Mouse (Mus musculus): Measurements from ENCODE around the gene Capza2. TPM values are rescaled to one million over a fixed set of nuclear protein-coding genes. Genes with fewer than 3 reads are reported as not detected.
"Not testable (repeated sequence)": the region's sequence is repeated elsewhere in the genome, so short reads cannot be mapped to it uniquely, and the experiment has no call there.

Gene Capza2
- polyA plus RNA-seq, 1 experiment from 2014 or later = 238 TPM

DNA sequence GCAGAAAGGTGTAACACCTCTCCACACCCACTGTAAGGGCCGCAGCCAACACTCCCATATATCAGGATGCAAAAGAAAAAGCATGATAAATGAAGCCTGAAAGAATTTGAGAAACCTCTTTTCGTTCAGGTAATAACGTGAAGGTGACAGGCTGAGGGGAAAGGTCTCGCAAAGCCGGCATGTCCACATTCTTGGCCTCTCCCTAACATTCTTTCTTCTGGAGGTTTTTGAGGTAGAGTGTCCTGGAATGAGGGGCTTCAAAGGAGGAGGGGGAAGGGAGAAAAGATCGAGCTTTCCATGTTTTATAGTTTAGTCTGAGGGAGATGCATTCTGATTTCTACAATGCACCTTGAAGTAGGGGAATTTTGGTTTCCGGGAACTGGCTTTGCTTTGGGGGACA lies 56.6 kb downstream of the Capza2 start, which contains the start of gene St7:
TSS of gene St7 (plus strand) at position 287 of the 400 bp plus-strand sequence.
- no peak for ATAC-seq (ENCODE audit: low FRiP score, low TSS enrichment)
- Histone ChIP-seq H3K4me2 (replicated peaks; ENCODE audit: low read depth, low read length) (peak within 1 kb of the TSS; percentile 76), H3K36me3 (ENCODE audit: control insufficient read depth, insufficient read depth, low read length) (no peaks in the 10 kb centered on the region), H3K4me1 (ENCODE audit: control insufficient read depth, insufficient read depth, low read length) (0 out of 2 replicates have a peak, but pooled peaks cover 4% of the 10 kb centered on the region), H3K27me3 (ENCODE audit: control insufficient read depth, insufficient read depth, low read length) (no peaks in the 10 kb centered on the region), H3K27ac (ENCODE audit: low read depth, low read length) (peak within 1 kb of the TSS; percentile 79), H3K4me3 (ENCODE audit: low read length) (peak within 1 kb of the TSS; percentile 77), H3K9me3 (ENCODE audit: control insufficient read depth, low read length) (no peaks in the 10 kb centered on the region), H3K9ac (ENCODE audit: low read depth, low read length) (peak within 1 kb of the TSS; percentile 82)
- 56% methylated on average over 7 of the region's 7 CpGs for WGBS

DNA sequence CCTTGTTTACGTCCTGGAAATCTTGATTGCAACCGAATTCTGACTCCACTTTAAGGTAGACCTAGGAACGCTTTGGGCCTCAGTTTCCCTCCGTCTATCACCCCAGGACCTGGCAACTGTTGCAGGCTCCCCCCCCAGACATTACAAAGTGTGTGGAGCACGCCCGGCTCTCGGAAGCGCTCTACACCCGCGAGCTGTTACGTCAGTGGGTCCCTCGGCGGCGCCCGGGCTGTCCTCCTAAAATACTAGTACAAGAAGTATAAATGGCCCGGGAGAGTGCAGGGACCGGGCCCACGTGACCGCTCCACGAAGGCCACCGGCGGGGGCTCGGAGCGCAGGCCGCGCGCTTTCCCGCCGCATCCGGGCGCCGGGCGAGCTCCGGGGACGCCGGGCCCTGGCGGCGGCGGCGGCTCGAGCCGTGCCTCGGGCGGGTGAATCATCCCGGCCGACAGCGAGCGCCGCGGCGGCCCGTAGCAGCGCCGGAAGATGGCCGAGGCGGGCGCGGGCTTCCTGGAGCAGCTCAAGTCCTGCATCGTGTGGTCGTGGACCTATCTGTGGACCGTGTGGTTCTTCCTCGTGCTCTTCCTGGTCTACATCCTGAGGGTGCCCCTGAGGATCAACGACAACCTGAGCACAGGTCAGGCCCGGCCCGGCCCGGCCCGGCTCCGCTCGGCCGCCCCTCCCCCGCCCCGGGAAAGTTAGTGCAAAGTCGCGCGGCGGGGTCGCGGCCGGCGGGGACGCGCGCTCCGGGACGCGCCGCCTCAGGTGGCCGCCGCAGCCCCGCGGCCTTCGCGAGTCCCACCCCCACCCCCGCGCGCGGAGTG lies 57.9 kb downstream of the Capza2 start:
- H3K4me2 ChIP-seq (replicated peaks; ENCODE audit: low read depth, low read length) = peak overlapping the region; percentile 76
- ATAC-seq (ENCODE audit: low FRiP score, low TSS enrichment) = peak; percentile 88

DNA sequence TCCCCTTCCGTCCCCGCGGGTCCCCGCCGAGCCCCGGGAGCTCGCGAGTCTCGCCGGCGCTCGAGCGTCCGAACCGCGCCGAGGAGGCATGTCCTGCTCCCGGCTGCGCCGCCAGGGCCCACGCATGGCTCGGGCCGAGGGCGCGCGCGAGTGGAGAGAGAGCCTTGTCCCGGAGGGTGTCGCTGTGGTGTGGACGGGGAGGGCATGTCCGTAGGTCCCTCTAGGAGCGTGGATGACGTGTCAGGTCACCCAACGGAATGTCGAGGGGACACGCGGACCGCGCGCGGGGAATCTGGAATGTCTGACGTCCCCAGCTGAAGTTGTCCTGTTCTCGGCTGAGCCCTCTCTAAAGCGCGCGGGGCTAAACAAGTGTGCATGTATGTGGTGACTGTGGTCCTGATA lies 58.5 kb downstream of the Capza2 start:
- peak overlapping the region; percentile 76 for H3K4me2 ChIP-seq (replicated peaks; ENCODE audit: low read depth, low read length)
- H3K27me3 ChIP-seq (ENCODE audit: control insufficient read depth, insufficient read depth, low read length) = no peaks in the 10 kb centered on the region
- H3K36me3 ChIP-seq (ENCODE audit: control insufficient read depth, insufficient read depth, low read length) = no peaks in the 10 kb centered on the region
- under 1% methylated on average over 45 of the region's 46 CpGs for WGBS
- H3K4me1 ChIP-seq (ENCODE audit: control insufficient read depth, insufficient read depth, low read length) = 0 out of 2 replicates have a peak, but pooled peaks cover 4% of the 10 kb centered on the region
- ATAC-seq (ENCODE audit: low FRiP score, low TSS enrichment) = peak; percentile 89
- H3K9ac ChIP-seq (ENCODE audit: low read depth, low read length) = peak overlapping the region; percentile 82
- H3K27ac ChIP-seq (ENCODE audit: low read depth, low read length) = peak overlapping the region; percentile 79; the same call in 1 of the 2 replicates
- H3K4me3 ChIP-seq (ENCODE audit: low read length) = peak overlapping the region; percentile 77
- H3K9me3 ChIP-seq (ENCODE audit: control insufficient read depth, low read length) = no peaks in the 10 kb centered on the region

More for the DNA sequence above, 57.9 kb downstream of the Capza2 start:
- H3K9me3 ChIP-seq (ENCODE audit: control insufficient read depth, low read length) = no peaks in the 10 kb centered on the region
- no peaks in the 10 kb centered on the region for H3K27me3 ChIP-seq (ENCODE audit: control insufficient read depth, insufficient read depth, low read length)
- peak overlapping the region; percentile 79 for H3K27ac ChIP-seq (ENCODE audit: low read depth, low read length)
- H3K4me1 ChIP-seq (ENCODE audit: control insufficient read depth, insufficient read depth, low read length) = 0 out of 2 replicates have a peak, but pooled peaks cover 4% of the 10 kb centered on the region
- WGBS = 1% methylated on average over 79 of the region's 97 CpGs
- peak overlapping the region; percentile 82 for H3K9ac ChIP-seq (ENCODE audit: low read depth, low read length)
- H3K4me3 ChIP-seq (ENCODE audit: low read length) = peak overlapping the region; percentile 77
- H3K36me3 ChIP-seq (ENCODE audit: control insufficient read depth, insufficient read depth, low read length) = no peaks in the 10 kb centered on the region

- H3K9ac ChIP-seq (ENCODE audit: low read depth, low read length) = no peak overlapping the region
- no peaks in the 10 kb centered on the region for H3K27me3 ChIP-seq (ENCODE audit: control insufficient read depth, insufficient read depth, low read length)
- no peak overlapping the region for H3K4me3 ChIP-seq (ENCODE audit: low read length)
- whole genome bisulfite sequencing = 55% methylated on average over 5 of the region's 5 CpGs
- no peak overlapping the region for H3K4me2 ChIP-seq (replicated peaks; ENCODE audit: low read depth, low read length)
- H3K36me3 ChIP-seq (ENCODE audit: control insufficient read depth, insufficient read depth, low read length) = no peaks in the 10 kb centered on the region
- no peak overlapping the region for H3K27ac ChIP-seq (ENCODE audit: low read depth, low read length)
- H3K9me3 ChIP-seq (ENCODE audit: control insufficient read depth, low read length) = no peaks in the 10 kb centered on the region
- ATAC-seq (ENCODE audit: low FRiP score, low TSS enrichment) = no peak
- 0 out of 2 replicates have a peak, but pooled peaks cover 4% of the 10 kb centered on the region for H3K4me1 ChIP-seq (ENCODE audit: control insufficient read depth, insufficient read depth, low read length)
These were observed 60.3 kb downstream of the Capza2 start for GRCm38 (mm10) chr6:17696321-17696734.

DNA sequence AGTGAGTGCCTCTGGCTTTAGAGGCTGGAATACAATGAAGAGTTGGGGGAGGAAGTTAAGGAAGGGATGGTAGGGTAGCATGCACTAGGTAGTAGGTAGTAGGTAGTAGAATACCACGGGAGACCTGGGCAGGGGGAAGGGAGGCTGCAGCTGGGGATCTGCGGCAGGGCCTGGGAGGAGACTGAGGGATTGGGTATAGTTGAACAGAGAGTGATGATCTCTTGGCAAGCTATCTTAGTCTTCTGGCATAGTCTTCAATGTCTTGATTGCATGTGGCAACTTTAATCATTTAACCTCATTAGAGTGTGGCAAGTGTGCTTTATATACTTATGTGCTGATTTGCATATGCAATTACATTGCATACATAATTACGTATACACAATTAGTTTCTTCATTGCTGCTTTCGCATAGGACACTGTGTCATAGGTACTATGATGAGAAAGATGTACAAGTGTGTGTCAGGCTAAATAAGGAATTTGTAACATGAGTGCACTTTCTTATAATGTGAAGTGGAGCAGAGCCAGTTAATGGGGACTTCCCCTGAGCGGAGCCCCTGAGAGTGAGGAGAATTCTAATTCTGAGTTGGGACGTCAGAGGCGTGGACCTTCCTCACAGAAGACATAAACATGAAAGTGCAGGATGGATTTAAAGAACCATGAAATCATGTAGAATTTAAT lies 65.0 kb downstream of the Capza2 start:
- H3K27me3 ChIP-seq (ENCODE audit: control insufficient read depth, insufficient read depth, low read length) = no peaks in the 10 kb centered on the region
- 65% methylated on average over 7 of the region's 7 CpGs for WGBS
- H3K9me3 ChIP-seq (ENCODE audit: control insufficient read depth, low read length) = no peaks in the 10 kb centered on the region
- no peak for ATAC-seq (ENCODE audit: low FRiP score, low TSS enrichment)
- no peak overlapping the region for H3K4me3 ChIP-seq (ENCODE audit: low read length)
- no peaks in the 10 kb centered on the region for H3K36me3 ChIP-seq (ENCODE audit: control insufficient read depth, insufficient read depth, low read length)
- H3K4me2 ChIP-seq (replicated peaks; ENCODE audit: low read depth, low read length) = no peak overlapping the region
- no peak overlapping the region for H3K27ac ChIP-seq (ENCODE audit: low read depth, low read length)
- no peak overlapping the region for H3K9ac ChIP-seq (ENCODE audit: low read depth, low read length)
- H3K4me1 ChIP-seq (ENCODE audit: control insufficient read depth, insufficient read depth, low read length) = 0 out of 2 replicates have a peak, but pooled peaks cover 1% of the 10 kb centered on the region

DNA sequence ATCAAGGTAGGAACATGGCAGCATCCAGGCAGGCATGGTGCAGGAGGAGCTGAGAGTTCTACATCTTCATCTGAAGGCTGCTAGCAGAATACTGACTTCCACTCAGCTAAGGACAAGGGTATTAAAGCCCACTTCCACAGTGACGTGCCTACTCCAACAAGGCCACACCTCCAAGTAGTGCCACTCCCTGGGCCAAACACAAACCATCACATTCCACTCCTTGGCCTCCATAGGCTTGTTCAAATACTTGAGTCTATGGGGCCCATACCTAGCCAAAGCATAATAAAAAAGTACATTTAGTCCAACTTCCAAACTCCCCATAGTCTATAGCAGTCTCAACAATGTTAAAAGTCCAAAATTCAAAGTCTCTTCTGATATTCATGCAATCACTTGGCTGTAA lies 68.0 kb downstream of the Capza2 start:
- H3K4me3 ChIP-seq (ENCODE audit: low read length); H3K9ac ChIP-seq (ENCODE audit: low read depth, low read length); H3K27me3 ChIP-seq (ENCODE audit: control insufficient read depth, insufficient read depth, low read length); ATAC-seq (ENCODE audit: low FRiP score, low TSS enrichment); H3K4me1 ChIP-seq (ENCODE audit: control insufficient read depth, insufficient read depth, low read length); H3K4me2 ChIP-seq (replicated peaks; ENCODE audit: low read depth, low read length); H3K36me3 ChIP-seq (ENCODE audit: control insufficient read depth, insufficient read depth, low read length); H3K27ac ChIP-seq (ENCODE audit: low read depth, low read length); H3K9me3 ChIP-seq (ENCODE audit: control insufficient read depth, low read length): not testable (repeated sequence)
- WGBS = 79% methylated on average over 1 of the region's 1 CpGs

DNA sequence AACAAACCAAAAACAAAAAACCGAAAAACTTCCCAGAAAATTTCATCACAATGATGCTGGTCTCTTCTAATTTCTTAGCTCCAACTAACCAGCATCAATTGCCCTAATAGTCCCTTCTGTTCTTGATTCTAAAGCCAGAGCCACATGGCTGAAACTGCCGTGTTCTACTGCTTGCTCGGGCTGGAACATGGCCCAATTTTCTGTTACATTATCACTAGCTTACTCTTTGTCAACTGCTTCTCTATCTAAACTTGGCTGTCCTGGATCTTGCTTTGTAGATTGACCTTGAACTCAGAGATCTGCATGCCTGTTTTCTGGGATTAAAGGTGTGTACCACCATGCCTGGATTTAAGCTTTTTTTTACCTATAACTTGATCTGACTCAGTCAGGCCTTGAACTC lies 69.9 kb downstream of the Capza2 start:
- Histone ChIP-seq H3K4me2 (replicated peaks; ENCODE audit: low read depth, low read length) (no peak overlapping the region), H3K9me3 (ENCODE audit: control insufficient read depth, low read length) (no peaks in the 10 kb centered on the region), H3K36me3 (ENCODE audit: control insufficient read depth, insufficient read depth, low read length) (no peaks in the 10 kb centered on the region), H3K9ac (ENCODE audit: low read depth, low read length) (no peak overlapping the region), H3K4me3 (ENCODE audit: low read length) (no peak overlapping the region), H3K4me1 (ENCODE audit: control insufficient read depth, insufficient read depth, low read length) (no peaks in the 10 kb centered on the region), H3K27ac (ENCODE audit: low read depth, low read length) (no peak overlapping the region), H3K27me3 (ENCODE audit: control insufficient read depth, insufficient read depth, low read length) (no peaks in the 10 kb centered on the region)
- ATAC-seq (ENCODE audit: low FRiP score, low TSS enrichment) = no peak
- 93% methylated on average over 3 of the region's 3 CpGs for WGBS
